Mouse (Mus musculus): Measurements from ENCODE around the gene Brd1.
"Not testable (repeated sequence)": the region's sequence is repeated elsewhere in the genome, so short reads cannot be mapped to it uniquely, and the experiment has no call there.

The Brd1 gene

DNA sequence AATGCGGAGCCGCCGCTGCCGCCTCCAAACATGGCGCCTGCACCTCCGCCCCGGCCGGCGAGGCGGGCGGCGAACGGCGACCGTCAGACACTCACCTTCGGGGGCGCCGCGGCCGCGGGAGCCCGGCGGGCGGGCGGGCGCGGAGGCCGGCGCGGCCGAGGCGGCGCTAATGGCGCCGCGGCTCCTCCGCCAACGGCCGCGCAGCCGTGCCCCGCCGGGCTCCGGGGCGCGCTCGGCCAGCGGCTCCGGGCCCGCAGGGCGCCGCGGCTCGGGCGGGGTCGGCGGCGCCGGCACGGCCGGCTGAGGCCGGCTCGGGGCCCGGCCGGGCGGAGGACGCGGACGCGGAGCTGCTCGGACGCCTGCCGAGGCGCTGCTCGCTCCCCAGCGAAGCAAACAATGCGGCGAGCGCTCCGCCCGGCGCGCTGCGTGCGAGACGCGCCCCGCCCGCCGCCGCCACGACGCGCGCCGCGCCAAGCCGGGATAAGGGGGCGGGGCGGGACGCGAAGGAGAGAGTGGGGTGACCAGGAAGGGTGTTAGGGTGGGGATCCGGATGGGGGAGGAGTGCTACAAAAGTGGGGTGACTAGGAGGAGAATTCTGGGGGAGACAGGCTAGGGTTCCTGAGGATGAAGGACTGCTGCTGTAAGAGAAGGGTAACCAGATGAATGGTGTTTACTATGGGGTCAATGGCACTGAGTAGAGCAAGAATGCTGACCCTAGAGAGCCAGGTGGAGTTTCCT lies at the start of gene Brd1:
Brd1 (minus strand) TSS at position 400 of the 738 bp plus-strand sequence.
- peak; percentile 88 for DNase-seq (ENCODE audit: low spot score)

DNA sequence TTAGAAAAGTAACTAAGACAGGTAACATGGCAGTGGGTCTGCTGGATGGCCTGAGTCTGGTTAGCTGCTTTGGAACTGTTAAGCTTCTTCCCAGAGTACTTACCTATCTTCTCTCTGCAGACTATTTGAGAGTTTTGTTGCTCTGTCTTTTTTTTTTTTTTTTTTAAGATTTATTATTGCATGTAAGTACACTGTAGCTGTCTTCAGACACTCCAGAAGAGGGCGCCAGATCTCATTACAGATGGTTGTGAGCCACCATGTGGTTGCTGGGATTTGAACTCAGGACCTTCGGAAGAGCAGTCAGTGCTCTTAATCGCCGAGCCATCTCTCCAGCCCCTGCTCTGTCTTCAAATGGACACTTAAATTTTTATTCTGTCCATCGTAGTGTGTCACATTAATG lies 40.6 kb upstream of the Brd1 start:
- not testable (repeated sequence) for DNase-seq (ENCODE audit: low spot score)

DNA sequence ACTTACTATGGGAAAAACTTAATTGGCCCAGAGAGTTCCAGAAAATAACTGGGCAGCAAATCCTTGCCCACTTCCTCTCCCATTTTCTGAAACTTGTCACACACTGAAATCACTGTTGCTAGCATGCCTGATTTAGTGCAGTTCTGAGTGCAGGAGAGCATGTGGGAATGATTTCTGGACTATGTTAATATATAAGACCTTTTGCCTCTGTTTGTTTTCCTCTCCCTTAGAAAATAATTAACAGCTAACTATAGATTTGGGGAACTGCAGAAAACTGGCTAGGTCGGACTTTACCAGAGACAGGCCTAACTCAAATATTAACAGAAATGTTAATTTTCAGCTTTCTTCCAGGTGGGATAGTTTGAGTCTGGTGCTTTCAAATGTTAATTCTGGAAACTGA lies 34.5 kb upstream of the Brd1 start:
- DNase-seq (ENCODE audit: low spot score) = no peak

DNA sequence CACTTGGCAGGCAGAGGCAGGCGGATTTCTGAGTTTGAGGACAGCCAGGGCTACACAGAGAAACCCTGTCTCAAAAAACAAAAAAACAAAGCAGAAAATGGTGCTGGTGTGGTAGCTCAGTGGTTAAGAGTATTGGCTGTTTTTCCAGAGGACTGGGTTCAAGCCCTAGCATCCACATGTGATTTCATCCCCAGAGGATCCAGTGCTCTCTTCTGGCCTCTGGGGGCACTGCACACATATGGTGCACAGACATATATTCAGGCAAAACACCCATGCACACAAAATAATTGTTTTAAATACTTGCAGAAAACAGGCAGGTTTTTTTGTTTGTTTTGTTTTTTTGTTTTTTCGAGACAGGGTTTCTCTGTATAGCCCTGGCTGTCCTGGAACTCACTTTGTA lies 32.1 kb upstream of the Brd1 start:
- DNase-seq (ENCODE audit: low spot score) = not testable (repeated sequence)

DNA sequence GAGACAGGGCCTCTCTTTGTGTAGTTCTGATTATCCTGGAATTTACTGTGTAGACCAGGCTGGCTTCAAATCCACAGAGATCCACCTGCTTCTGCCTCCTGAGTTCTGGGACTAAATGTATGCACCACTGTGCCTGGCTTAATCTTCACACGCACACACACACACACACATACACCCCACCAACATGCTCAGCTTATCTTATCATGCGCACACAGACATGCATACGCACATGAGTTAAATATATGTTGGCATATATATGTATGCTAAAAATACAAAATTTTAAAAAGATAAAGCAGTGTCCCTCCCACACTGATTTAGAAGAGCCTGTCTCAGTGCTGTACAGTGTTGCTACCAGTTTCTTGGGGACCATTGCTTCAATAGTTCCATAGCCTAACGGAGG lies 27.5 kb upstream of the Brd1 start:
- no peak for DNase-seq (ENCODE audit: low spot score)

DNA sequence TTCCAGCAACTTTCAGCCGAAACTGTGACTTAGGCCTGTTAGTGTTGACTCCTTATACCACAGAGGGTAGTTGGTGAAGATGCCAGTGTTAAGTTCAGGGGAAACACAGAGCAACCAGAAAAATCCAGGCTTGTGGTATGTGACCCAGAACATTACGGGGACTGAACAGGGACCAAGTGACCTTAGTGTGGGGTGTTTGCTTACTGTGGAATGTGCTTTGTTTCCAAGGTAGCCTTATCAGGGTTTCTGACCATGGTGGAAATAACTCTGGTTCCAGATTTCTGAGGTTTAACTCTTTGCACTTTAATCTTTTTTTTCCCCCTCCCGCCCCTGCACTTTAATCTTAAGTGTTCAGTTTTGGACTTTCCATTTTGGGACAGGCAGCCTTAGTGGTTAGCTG lies 24.0 kb upstream of the Brd1 start:
- DNase-seq (ENCODE audit: low spot score) = no peak

DNA sequence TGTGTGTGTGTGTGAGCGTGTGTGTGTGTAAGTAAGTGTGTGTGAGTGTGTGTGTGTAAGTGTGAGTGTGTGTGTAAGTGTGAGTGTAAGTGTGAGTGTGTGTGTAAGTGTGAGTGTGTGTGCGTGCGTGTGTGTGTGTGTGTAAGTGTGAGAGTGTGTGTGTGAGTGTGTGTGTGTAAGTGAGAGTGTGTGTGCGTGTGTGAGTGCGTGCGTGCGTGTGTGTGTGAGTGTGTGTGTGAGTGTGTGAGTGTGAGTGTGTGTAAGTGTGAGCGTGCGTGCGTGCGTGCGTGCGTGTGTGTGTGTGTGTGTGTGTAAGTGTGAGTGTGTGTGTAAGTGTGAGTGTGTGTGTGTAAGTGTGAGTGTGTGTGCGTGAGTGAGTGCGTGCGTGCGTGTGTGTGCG lies 21.7 kb upstream of the Brd1 start:
- DNase-seq (ENCODE audit: low spot score) = no peak

DNA sequence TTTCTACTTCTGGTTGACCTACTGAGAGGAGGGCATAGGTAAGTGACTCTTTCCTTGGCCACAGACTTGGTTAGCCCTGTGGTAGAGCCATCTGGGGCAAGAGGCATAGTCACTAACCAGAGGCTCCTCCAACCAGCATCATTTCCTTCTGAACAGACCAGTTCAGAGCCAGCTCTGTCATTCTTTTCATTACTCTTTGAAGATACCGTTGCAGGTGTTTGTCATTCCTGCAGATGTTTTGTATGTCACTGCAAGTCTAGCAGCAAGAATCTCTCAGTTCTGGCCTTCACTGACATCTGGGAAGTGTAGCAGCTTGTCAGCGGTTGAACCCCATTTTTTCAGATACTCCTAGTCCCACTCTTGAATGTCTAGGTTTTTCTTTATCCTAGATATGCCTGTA lies 20.9 kb upstream of the Brd1 start:
- DNase-seq (ENCODE audit: low spot score) = no peak

DNA sequence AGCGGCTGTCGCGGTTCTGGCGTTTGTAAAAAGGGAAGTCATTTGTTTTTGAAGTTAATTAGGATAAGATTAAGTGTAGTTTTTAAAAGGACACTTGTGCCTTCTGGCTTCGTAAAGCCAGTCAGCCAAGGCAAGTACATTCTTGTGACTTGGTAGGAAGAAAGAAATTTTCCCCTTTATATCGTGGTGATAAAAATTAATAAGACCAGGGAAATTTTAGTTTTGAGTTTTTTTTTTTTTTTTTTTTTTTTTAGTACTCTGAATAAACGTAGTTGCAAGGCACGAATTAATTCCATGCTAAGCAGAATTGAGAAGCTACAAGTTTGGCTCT lies 18.3 kb upstream of the Brd1 start:
- DNase-seq (ENCODE audit: low spot score) = no peak

DNA sequence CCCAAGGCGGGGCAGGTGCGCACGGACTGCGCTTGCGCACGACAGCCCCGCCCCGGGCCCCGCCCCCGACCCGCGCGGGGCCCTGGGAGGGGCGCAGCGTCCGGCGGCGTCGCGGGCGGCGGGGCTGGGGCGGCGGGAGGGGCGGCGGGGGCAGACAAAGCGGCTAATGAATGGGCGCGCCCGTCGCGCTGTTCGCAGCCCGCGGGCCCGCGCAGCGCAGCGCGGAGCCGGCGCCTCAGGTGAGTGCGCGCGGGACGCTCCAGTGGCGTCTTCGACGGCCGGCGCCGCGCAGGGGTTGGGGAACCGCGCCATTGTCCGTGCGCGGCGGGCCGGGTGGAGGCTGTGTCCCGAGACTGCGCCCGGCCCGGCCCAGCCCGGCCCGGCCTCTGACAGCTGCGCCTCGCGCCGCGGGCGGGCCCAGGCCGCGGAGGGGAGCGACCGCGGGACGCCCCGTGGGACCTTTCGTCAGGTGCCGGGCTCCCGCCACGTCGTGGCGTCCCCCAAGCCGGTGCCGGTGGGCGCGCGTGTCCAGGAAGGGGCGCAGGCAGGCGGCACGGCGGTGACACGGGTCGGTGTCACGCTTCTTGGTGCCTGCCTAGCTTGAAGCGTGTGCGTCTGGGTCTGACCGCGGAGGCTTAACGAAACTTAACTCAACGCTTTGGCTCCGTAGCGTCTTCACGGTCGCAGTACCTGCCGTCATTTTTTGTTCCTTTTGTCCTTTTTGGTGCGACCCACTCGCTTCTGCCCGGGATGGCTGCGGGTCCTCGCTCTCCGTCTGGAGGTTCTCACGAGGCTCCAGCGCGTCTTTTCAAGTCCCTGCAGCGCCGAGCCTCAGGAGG lies 17.8 kb upstream of the Brd1 start, which contains the start of gene Zbed4:
Zbed4 (plus strand) TSS at position 97 of the 839 bp plus-strand sequence.
- peak; percentile 75 for DNase-seq (ENCODE audit: low spot score)

DNA sequence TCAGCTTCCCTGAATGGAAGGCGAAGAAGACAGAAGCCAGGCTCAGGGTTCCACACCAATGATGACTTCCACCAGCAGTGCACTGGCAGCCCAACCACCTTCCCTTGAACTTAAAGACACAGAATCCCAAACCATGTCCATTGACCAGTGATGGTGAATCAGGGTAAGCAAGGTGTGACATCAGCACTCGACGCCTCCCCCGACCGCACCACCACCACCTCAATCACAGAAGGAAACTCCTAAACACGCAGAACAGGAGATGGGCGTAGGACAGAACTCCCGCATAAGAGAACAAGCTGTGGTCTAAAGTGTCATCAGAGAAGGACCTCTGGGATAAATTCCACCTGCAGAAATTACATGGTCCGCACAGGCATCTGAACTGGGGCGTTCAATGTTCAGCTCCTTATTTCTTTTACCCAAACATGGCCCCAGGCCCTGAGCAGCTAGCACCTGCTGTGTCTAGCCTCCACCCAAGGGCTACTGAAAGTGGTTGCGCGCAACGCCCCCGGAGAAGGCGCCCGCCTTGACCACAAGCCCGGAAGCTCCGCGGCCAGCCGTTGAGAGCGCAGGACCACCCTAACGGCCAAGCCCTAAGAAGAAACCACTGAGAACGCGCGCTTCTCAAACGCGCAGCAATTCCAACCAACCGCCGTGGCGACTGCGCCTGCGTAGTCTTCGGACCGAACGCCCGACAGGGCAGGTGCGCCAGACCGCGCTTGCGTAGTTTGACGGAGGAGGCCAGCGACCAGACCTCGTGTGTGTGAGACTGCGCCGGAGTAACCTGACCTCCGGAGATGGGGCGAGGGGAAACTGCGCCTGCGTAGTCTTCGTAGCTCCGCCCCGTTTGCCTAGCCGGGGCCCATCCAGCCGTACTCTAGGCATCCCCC lies 16.9 kb upstream of the Brd1 start:
- peak; percentile 99 for DNase-seq (ENCODE audit: low spot score)

DNA sequence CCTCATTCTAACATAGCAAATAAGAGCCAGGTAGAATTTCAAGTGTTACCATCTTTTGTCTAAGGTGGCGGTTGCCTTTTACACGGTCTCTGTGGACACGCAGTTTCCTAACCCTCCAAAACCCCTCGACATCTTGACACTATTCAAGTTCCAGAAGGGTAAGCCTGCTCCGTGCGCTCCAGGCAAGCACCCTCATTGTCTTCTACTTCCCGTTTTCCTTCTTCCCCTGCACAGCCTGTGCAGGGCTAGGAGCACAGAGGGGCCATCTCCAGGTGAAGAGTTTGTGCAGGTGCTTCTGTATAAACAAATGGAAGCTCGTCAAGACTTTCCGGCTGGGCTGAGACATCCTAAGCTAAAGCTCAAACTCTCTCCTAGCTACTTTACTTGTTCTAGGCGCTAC lies 16.0 kb upstream of the Brd1 start:
- no peak for DNase-seq (ENCODE audit: low spot score)

DNA sequence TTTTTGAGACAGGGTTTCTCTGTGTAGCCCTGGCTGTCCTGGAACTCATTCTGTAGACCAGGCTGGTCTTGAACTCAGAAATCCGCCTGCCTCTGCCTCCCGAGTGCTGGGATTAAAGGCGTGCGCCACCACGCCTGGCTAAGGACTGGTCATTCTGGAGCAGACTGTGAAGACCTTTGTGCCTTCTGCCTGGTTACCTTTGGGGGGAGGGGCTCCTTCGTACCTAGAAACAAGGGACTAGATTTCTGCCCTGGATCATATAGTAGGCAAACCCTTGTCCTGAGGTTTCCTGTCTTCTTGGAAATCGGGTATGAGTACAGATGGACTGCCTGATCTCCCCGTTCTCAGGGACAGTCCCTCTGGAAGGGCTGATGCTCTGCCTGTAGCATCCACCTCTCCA lies 15.6 kb upstream of the Brd1 start:
- not testable (repeated sequence) for DNase-seq (ENCODE audit: low spot score)

DNA sequence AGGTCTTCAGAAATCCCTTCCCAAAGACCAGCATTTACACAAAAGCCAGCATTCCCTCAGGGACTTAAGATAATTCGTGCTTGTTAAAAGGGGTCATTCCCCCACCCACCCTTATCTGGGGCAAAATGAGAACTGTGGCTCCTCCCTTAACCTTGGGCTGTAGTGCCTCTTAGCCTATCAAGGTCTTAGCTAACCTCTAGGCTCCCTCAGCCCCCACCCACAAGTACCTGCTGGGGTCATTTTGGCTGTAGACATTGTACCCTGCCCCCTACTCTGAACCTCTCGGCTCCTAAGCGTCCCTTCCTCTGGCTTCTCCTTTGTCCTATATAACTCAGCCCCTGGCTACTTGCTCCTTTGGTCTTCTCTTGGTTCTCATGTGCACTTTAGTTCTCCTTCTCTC lies 11.9 kb upstream of the Brd1 start:
- no peak for DNase-seq (ENCODE audit: low spot score)

DNA sequence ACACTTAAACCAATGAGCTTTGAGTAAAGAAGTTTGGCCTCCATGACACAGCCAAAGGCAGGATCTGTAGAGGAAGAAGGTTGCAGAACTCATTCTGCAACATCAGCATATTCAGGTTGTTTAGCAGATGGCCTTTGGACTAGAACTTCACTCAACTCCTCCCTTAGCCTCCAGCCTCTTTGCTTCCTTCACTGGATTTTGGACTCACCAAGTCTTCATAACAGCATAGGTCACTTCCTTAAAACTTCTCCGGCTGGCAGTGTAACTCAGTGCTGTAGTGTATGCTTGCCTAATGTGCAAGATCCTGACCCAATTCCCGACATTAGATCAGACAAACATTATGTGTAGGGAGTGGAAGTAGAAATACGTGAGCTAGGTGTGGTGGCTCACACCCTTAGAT lies 11.3 kb upstream of the Brd1 start:
- DNase-seq (ENCODE audit: low spot score) = no peak

DNA sequence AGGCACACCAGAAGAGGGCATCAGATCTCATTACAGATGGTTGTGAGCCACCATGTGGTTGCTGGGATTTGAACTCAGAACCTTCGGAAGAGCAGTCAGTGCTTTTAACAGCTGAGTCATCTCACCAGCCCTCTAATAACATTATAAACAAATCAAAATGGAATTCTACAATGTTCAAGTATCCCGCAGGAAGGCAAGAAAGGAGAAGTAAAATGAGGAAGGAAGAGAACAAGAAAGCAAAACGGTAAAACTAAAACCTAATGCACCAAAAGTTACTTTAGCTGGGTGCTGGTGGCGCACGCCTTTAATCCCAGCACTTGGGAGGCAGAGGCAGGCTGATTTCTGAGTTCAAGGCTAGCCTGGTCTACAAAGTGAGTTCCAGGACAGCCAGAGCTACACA lies 9.3 kb upstream of the Brd1 start:
- DNase-seq (ENCODE audit: low spot score) = not testable (repeated sequence)

DNA sequence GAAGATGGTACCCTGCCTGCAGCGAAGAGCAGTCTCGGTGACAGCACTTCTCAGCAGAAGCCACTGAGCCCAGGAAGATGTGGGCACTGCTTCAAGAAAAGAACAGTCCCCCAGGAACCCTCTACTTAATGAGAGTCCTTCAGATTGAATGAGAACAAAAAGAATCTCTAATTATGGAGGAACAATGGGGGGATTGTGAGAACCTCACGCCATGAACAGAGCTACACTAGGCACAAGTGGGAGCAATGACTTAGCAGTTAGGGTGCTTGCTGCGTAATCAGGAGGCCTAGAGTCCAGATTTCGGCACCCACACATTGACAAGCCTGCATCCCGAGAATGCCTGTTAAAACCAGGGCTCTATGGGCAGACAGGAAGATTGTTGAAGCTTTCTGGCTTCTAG lies 7.3 kb upstream of the Brd1 start:
- DNase-seq (ENCODE audit: low spot score) = no peak

DNA sequence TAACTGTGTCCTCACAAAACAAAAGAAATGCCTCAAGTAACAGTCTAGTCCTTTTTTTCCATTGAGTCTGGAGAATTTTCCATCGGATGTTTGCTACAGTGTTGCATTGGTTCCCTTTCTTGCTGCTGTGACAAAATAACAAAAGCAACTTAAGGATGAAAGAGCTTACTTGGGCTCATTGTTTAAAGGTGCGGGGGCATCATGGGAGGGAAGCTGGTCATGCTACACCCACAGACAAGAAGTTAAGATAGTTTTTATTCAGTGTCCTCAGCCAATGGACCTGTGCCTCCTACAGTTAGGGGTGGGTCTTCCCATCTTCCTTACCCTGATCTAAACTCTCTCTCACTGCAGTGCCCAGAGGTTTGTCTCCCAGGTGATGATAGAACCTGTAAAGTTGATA lies 4.4 kb upstream of the Brd1 start:
- no peak for DNase-seq (ENCODE audit: low spot score)

DNA sequence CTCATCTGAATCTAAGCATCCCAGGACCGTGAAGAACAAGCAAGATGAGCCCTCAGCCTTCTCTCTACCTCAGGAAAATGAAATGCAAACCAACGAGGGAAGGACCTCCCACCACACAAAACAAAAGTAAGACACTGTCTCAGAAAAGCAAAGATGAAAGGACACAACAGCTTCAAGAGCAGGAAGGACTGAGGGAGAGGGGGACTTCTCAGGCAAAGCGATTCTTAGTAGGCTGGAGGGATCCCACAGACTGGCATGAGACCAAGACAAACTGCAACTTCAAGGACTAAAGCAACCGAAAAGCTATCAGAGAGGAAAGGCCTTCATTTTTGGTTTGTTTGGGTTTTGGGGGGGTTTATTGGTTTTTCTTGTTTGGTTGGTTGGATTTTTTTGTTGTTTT lies 2.1 kb upstream of the Brd1 start:
- no peak for DNase-seq (ENCODE audit: low spot score)

DNA sequence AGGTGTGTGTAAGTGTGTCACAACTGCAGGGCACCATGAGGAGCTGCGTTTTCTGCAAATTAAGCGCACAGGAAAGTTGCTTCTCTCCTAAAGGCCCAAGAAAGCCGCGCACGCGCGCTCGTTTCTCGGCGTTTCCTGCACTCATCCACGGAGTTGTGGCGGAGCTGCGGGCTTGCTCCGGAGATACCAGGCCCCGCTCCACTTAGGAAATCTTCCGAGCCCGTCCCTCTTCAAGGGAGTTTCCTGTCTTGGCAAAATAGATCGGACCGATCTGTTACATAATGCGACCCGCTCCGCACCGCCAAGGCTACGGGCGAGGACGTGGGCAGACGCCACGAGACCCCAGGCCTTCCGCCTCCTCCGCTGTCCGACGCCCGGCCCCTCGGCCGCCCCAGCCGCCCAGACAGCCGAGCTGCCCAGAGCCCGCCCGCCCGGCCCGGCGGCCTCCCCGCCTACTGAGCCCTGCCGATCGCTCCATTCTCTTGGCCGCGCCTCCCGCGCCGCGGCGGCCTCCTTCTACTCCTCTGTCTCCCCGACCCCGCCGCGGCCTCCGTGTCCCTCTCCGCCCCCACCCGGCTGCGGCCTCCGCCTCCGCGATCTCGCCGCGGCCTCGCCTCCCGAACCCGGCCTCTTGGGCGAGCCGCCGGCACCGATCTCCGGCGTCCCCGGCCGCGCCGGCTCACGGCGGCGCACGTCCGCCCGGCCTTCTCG lies 837 bp downstream of the Brd1 start:
- peak; percentile 65 for DNase-seq (ENCODE audit: low spot score)

DNA sequence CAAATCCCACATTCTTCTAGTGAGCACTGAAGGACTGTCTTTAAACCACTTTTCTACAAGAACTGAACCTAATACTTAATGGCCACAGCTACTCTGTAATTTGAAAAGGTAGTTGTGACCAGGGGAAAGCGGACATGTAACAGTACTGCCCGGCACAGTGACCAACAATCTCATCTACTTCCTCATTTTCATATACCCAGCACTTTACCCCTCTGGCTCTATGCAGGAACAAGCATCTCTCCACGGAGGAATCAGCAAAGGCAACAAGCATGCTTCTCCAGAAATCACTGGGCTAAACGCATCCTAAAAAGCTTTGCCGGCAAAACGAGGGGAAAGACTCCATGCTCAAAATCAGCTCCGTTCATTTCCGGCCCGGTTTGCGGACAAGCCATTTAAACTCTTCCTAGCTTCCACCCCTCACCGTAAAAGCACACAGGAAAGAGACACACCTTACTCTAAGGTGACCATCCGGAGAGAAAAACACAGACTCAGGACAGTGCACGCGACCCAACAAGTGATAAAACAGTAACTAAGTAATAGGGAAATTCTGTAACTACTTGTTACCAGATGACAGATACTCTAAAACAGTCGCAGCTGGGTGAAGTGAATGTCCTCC lies 1.5 kb downstream of the Brd1 start:
- no peak for DNase-seq (ENCODE audit: low spot score)

DNA sequence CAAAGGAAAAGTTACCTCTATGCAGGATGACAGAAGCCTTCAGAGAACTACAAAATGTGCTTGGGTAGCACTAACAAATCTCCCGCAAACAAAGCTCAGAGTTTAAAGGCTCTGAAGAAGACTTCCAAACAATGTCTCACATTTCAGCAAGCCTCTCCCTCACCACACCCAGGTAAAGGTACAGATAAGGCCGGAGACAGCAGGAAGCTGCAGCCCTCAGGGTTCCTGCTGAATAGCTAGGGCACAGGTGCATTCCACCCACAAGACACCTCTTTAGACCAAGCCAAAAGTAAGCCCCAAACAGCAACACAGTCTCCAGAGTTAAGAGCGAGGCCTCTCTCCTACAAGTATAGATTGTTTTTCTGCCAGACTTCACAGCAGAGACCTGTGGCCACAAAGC lies 3.3 kb downstream of the Brd1 start:
- no peak for DNase-seq (ENCODE audit: low spot score)

All from embryo, embryonic 10.5 days (tissue).